Comparison of ENCODE assay signal across 16 mouse cellular contexts in the genomic region with DNA sequence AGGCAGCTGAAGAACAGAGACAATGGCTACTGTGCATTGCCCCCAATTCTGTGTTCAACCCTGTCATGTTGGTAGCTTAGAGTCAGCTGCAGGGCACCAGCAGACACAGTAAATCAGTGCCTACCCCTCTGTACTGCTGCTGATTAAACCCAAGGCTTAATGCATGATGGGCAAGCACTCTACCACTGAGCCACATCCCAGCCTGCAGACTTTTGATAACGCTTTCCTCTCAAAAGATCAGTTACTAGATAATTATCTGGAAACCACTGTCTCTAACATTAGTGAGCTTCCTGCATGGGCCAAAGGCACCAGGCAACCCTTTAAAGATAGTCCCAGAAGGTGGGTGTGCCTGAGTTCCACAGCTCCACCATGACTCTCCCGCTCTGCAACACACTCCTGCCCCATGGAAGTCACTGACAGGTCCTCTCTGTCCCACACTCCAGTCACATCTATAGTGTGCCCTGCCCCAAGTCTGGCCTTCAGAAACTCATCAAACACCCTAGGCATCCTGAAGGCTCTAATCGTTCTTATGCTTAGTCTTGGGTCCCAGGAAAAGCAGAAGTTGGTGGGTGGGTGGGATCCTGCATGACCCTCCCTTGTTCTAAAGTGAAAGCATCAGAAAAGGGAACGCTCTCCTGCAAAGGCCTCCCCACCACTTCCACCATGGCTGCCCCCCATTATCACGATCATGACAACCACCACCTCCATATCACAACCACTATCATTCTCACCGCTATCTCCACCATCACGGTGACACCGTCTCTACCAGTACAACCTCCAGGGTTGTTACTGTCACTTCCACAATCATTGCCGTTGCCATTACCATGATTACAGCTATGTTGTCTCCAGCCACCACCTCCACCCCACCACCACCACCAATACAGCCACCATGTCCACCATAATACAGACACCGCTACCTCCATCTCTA. TPM values are rescaled to one million over a fixed set of nuclear protein-coding genes. Genes with fewer than 3 reads are reported as not detected.
"Had no signal": no experiment of that assay in that cellular context is flagged by ENCODE, and none has a peak within 500 bp of the region (broad histone marks: within the 10 kb centered on the region; RNA-seq: fewer than 3 reads in every experiment).

No protein-coding gene starts in this region.

- ATAC-seq: intestine, embryonic 15.5 days; liver, postnatal 0 days; midbrain, embryonic 15.5 days had no signal

- H3K27ac ChIP-seq: intestine, embryonic 15.5 days; kidney, embryonic 15.5 days; left cerebral cortex, adult 2 months; limb, embryonic 12.5 days; liver, embryonic 13.5 days; lung, embryonic 15.5 days; midbrain, embryonic 15.5 days; neural tube, embryonic 13.5 days; stomach, embryonic 15.5 days had no signal

- DNase-seq: kidney, adult 18-20 months; kidney, postnatal 14 days; liver; liver, embryonic 13.5 days; liver, postnatal 0 days; lung, postnatal 14 days; retina, postnatal 1 day; thymus, postnatal 25 days had no signal

- H3K36me3 ChIP-seq: intestine, embryonic 15.5 days; kidney, embryonic 15.5 days; limb, embryonic 12.5 days; liver, embryonic 13.5 days; lung, embryonic 15.5 days; midbrain, embryonic 15.5 days; neural tube, embryonic 13.5 days; stomach, embryonic 15.5 days had no signal

- H3K4me3 ChIP-seq: intestine, embryonic 15.5 days; kidney, embryonic 15.5 days; left cerebral cortex, adult 2 months; limb, embryonic 12.5 days; liver, embryonic 13.5 days; lung, embryonic 15.5 days; midbrain, embryonic 15.5 days; neural tube, embryonic 13.5 days; stomach, embryonic 15.5 days had no signal

- H3K4me1 ChIP-seq: limb, embryonic 12.5 days; liver, embryonic 13.5 days; lung, embryonic 15.5 days; midbrain, embryonic 15.5 days; neural tube, embryonic 13.5 days; stomach, embryonic 15.5 days had no signal

- H3K9me3 ChIP-seq: intestine, embryonic 15.5 days; kidney, embryonic 15.5 days; limb, embryonic 12.5 days; liver, embryonic 13.5 days; lung, embryonic 15.5 days; midbrain, embryonic 15.5 days; neural tube, embryonic 13.5 days; stomach, embryonic 15.5 days had no signal

RNA-seq across cellular contexts. Expression of gene Tbx21, which starts 11.7 kb away (rescaled TPM):
- polyA plus RNA-seq: limb, embryonic 12.5 days; liver, embryonic 13.5 days; stomach, embryonic 15.5 days had no signal
